Mouse (Mus musculus) limb, embryonic 15.5 days (tissue): ENCODE measurements around the gene Dtnb. TPM values are rescaled to one million over a fixed set of nuclear protein-coding genes. Genes with fewer than 3 reads are reported as not detected.
"Not testable (repeated sequence)": the region's sequence is repeated elsewhere in the genome, so short reads cannot be mapped to it uniquely, and the experiment has no call there.

Source experiments
- ATAC-seq: fragments of 200-750 bp; cut with Nextera tagmentation; 2 replicates; pipeline ENCODE4 v1.8.0; 2017; ENCODE audit warnings: low read depth, moderate TSS enrichment; ENCODE audit not compliant: insufficient number of reproducible peaks, low FRiP score, low TSS enrichment
- H3K27ac ChIP-seq: fragments of 300-500 bp; sonication (generic); 2 replicates; pipeline ENCODE4 v1.5.1; 2015; ENCODE audit warnings: moderate library complexity, mild to moderate bottlenecking, inconsistent platforms
- H3K27me3 ChIP-seq: fragments of 300-500 bp; sonication (generic); 2 replicates; pipeline ENCODE4 v1.6.1; 2015; ENCODE audit warnings: inconsistent platforms
- H3K36me3 ChIP-seq: fragments of 300-500 bp; sonication (generic); 2 replicates; pipeline ENCODE4 v1.6.1; 2015; ENCODE audit warnings: inconsistent platforms
- H3K4me1 ChIP-seq: fragments of 300-500 bp; sonication (generic); 2 replicates; pipeline ENCODE4 v1.6.1; 2015; ENCODE audit warnings: inconsistent platforms
- H3K4me2 ChIP-seq: fragments of 300-500 bp; sonication (generic); 2 replicates; pipeline ENCODE4 v1.6.1; 2015; ENCODE audit warnings: mild to moderate bottlenecking, inconsistent platforms
- H3K4me3 ChIP-seq: fragments of 300-500 bp; sonication (generic); 2 replicates; pipeline ENCODE4 v1.5.1; 2015; ENCODE audit warnings: mild to moderate bottlenecking, inconsistent platforms
- H3K9ac ChIP-seq: fragments of 300-500 bp; sonication (generic); 2 replicates; pipeline ENCODE4 v1.6.1; 2015; ENCODE audit warnings: inconsistent platforms
- H3K9me3 ChIP-seq: fragments of 300-500 bp; sonication (generic); 2 replicates; pipeline ENCODE4 v1.6.1; 2016; ENCODE audit warnings: inconsistent platforms
- WGBS: fragments of 180-500 bp; shearing (Covaris S2); methylation state at CpG from one replicate; pipeline ENCODE4 v1.1.7; 2015; 5-methylcytosine and 5-hydroxymethylcytosine counted together
- polyA plus RNA-seq: library from polyadenylated mRNA; unstranded; fragments of >200 nt; fragmentation: Nextera tagmentation; extraction: Ambion mirVana; gene quantifications from 2 replicates; pipeline ENCODE4 v1.2.1, GENCODE M21; 2015

Dtnb gene
- polyA plus RNA-seq, 1 experiment from 2014 or later: 28.6 TPM

DNA sequence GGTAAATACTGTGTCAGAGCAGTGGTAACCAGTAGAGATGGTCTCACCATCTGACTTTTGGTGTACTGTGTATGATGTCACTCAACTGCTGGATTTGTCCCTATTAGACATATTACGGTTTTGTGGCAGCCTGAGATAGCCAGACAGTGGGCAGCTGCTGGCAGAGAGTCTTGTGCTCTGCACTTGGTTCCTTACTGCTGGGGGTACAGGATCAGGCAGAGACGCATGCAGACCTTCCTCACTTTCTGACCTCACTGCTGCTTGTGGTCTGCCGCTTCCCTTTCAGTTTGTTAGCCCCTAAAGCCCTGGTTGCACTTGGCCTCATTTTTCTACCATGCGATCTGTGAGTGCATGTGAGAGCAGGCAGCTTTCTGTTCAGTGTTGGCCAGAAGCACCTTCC lies 98.9 kb downstream of the Dtnb start:
- Histone ChIP-seq H3K4me1 (0 out of 2 replicates have a peak, but pooled peaks cover 2% of the 10 kb centered on the region), H3K36me3 (no peaks in the 10 kb centered on the region), H3K9me3 (no peaks in the 10 kb centered on the region), H3K27me3 (no peaks in the 10 kb centered on the region), H3K27ac (no peak overlapping the region), H3K9ac (no peak overlapping the region), H3K4me3 (no peak overlapping the region), H3K4me2 (no peak overlapping the region)
- 70% methylated on average over 4 of the region's 4 CpGs for WGBS
- ATAC-seq: no peak

DNA sequence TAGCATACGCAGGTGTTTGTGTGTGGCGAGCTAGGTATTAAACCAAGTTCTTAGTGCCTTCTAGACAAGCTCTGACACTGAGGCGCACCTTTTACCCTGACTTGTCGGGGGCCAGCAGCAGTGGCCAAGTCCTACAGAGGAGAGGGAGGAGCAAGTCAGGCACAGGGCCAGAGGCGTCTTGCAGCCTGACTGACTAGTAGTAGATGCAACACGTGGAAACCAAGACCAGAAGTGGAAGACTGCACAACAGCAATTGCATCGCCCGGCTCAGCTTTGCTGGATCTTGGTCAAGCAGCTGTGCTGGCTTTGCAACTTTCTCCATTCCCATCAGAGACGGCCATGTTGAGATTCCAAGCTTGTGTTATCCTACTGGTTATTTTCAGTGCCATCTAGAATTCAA lies 100.6 kb downstream of the Dtnb start:
- Histone ChIP-seq H3K4me1 (0 out of 2 replicates have a peak, but pooled peaks cover 2% of the 10 kb centered on the region), H3K9me3 (no peaks in the 10 kb centered on the region), H3K27ac (no peak overlapping the region), H3K4me3 (no peak overlapping the region), H3K27me3 (no peaks in the 10 kb centered on the region), H3K36me3 (no peaks in the 10 kb centered on the region), H3K9ac (no peak overlapping the region), H3K4me2 (no peak overlapping the region)
- WGBS: 81% methylated on average over 9 of the region's 9 CpGs
- ATAC-seq: no peak

DNA sequence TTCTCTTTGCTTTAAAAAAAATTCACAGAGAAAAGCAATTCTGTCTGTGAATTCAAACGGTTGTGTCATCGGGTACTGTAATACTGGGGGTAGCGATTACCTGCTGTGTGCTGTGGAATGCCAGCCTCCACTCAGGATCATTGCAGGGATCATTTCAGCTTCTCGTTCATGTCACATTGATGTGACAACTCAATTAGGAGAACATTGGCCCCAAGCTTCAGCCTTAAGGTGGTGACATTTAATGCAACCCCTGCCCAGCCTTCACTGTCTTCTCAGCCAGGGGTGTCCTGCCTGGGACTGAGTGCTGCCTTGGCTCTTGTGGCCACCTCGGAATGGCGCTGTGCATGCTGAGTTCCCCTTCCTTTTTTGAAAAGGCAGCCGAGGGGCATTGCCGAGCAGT lies 101.7 kb downstream of the Dtnb start:
- ATAC-seq: no peak
- Histone ChIP-seq H3K9me3 (no peaks in the 10 kb centered on the region), H3K4me1 (0 out of 2 replicates have a peak, but pooled peaks cover 2% of the 10 kb centered on the region), H3K27me3 (no peaks in the 10 kb centered on the region), H3K9ac (no peak overlapping the region), H3K4me2 (no peak overlapping the region), H3K36me3 (no peaks in the 10 kb centered on the region), H3K27ac (no peak overlapping the region), H3K4me3 (no peak overlapping the region)
- WGBS: 74% methylated on average over 8 of the region's 8 CpGs

DNA sequence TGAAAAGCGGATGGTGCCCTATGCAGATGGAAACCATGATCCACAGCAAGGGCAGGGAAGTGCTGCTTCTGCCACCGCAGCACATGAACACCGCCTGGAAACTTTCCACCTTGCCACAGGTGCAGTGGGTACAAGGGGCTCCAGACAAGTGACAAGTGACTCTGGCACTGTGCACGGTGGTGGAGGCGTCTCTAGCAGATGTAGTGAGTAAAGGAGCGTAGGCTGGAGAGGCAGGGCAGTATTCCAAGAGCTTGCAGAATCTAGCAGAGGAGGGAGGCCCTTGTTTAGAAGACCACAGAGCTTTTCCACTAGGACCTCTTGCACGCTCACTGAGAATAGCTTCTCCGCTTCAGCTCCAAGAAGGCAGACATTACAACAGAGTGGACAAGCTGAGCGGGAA lies 102.7 kb downstream of the Dtnb start:
- no peaks in the 10 kb centered on the region for H3K36me3 ChIP-seq
- no peak overlapping the region for H3K9ac ChIP-seq
- 84% methylated on average over 9 of the region's 9 CpGs for WGBS
- ATAC-seq: no peak
- H3K27ac ChIP-seq: no peak overlapping the region
- H3K9me3 ChIP-seq: no peaks in the 10 kb centered on the region
- 0 out of 2 replicates have a peak, but pooled peaks cover 2% of the 10 kb centered on the region for H3K4me1 ChIP-seq
- no peak overlapping the region for H3K4me3 ChIP-seq
- no peak overlapping the region for H3K4me2 ChIP-seq
- no peaks in the 10 kb centered on the region for H3K27me3 ChIP-seq

DNA sequence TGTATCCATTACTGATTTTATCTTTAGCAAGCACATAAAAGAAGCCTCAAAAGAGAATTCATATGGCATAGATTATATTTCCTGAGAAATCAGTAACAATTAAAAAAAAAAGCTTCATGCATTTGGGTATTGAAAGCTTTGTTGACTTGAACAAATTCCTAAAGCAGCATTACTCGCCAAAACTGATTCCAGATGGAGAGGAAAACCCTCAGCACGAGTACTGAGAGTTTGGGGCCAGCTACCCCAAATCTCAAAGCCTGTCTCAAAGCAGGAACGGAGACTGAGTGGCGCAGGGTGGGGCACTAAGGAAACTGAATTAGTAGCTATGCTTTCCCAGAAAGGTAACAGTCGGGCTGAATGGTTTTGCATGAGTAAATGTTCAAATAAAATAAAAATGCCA lies 108.5 kb downstream of the Dtnb start:
- no peak overlapping the region for H3K9ac ChIP-seq
- H3K27ac ChIP-seq: no peak overlapping the region
- no peak overlapping the region for H3K4me3 ChIP-seq
- ATAC-seq: no peak
- H3K4me1 ChIP-seq: no peaks in the 10 kb centered on the region
- 49% methylated on average over 5 of the region's 5 CpGs for WGBS
- no peaks in the 10 kb centered on the region for H3K9me3 ChIP-seq
- no peaks in the 10 kb centered on the region for H3K27me3 ChIP-seq
- no peaks in the 10 kb centered on the region for H3K36me3 ChIP-seq
- H3K4me2 ChIP-seq: no peak overlapping the region

DNA sequence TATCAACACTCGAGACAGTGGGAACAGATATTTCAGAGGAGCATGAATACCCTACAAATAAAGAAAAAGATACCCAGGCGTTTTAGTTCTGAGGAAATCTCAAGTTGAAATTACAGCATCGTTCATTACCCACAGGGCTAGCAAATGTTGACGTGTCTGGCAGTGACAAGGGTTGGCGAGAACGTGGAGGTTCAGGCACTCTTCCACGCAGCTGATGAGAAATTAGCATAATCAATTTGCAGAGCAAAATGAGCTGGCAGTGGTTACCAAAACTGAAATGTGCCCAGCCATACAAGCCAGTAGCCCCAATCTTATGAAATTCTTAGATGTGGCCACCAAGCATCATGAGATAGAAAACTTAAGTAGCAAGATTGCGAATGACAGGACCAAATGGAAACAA lies 110.9 kb downstream of the Dtnb start:
- Histone ChIP-seq H3K4me1 (no peaks in the 10 kb centered on the region), H3K9me3 (no peaks in the 10 kb centered on the region), H3K27me3 (no peaks in the 10 kb centered on the region), H3K4me3 (no peak overlapping the region), H3K9ac (no peak overlapping the region), H3K36me3 (no peaks in the 10 kb centered on the region), H3K4me2 (no peak overlapping the region), H3K27ac (no peak overlapping the region)
- WGBS: 83% methylated on average over 8 of the region's 8 CpGs
- ATAC-seq: no peak

DNA sequence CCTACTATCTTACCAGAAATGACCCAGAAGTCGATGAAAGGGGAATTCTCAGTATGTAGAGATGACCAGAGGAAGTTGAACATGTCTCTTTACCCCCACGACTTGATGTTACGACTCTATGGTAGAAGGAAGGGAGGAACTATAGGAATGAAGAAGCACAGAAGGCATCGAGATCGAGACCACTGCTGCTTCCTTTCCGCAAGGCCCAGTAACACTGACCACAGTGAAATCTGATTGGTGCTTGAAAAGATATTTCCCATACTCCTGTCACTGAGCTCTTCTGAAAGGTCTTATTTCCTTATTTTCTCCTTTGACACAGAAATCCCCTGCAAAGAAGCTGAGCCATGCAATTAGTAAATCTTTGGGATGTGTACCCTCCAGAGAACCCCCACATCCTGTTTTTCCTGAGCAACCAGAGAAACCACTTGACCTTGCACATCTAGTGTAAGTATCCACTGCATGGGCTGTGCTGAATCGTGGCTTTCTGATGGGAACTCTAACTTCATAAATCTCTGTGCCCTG lies 114.3 kb downstream of the Dtnb start:
- Histone ChIP-seq H3K4me2 (no peak overlapping the region), H3K4me3 (no peak overlapping the region), H3K4me1 (no peaks in the 10 kb centered on the region), H3K9me3 (no peaks in the 10 kb centered on the region), H3K36me3 (no peaks in the 10 kb centered on the region), H3K9ac (no peak overlapping the region), H3K27ac (no peak overlapping the region), H3K27me3 (no peaks in the 10 kb centered on the region)
- no peak for ATAC-seq
- WGBS: 79% methylated on average over 7 of the region's 7 CpGs

DNA sequence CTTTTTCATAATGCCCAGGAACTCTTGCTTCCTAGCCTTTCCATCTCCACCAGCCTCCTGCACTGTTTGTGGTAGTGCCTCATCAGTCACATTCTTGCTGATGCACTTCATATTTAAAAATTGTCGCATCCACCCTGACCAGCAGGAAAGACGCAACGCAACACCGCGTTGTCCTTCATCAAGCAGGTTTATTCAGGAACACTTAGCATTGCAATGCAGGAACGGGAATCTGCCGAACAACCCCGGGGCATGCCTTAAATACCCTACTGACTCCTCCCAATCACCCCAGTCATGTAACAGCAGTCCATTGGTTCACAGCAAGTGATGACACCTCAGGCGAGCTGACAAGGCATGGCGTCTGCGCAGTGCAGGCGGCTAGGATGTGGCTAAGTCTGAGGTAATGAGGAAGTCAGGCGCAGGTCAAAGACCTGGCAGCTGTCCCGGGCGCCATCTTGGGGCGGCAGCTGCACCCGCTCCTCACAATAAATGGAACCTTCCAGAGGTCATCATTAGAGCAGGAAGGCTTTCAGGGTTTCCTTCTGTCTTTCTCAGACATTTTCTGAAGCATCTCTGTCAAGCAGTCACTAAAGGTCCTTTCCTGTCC lies 118.8 kb downstream of the Dtnb start:
- not testable (repeated sequence) for ATAC-seq, H3K9ac ChIP-seq, H3K36me3 ChIP-seq, H3K9me3 ChIP-seq, H3K4me2 ChIP-seq, H3K27ac ChIP-seq, H3K27me3 ChIP-seq, H3K4me3 ChIP-seq, H3K4me1 ChIP-seq
- 89% methylated on average over 17 of the region's 17 CpGs for WGBS

DNA sequence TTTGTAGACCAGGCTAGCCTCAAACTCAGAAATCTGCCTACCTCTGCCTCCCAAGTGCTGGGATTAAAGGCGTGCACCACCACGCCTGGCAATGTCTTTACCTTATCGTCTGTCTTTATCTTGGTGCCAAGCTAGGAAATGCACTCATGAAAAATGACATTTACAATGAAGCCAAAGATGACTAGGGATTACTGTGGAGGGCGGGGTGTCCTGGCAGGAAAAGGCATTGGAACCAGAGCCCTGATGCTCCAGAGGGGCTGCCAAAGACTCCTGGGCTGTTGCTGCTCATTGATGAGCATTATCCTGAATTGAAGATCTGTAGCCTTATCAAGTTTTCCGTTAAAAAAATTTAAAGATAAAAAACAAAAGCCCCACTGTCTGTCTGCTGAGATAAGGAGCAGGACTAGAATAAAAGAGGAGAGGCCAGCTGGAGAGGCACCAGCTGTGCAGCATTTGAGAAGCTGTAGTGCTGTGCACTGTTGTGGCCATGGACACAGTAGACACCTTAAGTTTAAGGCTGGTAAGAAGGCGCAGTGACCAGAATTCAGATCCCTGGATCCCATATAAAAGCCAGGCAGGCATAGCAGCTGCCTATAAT lies 120.7 kb downstream of the Dtnb start:
- Histone ChIP-seq H3K9ac (no peak overlapping the region), H3K9me3 (no peaks in the 10 kb centered on the region), H3K36me3 (no peaks in the 10 kb centered on the region), H3K4me3 (no peak overlapping the region), H3K4me1 (no peaks in the 10 kb centered on the region), H3K27ac (no peak overlapping the region), H3K4me2 (no peak overlapping the region), H3K27me3 (no peaks in the 10 kb centered on the region)
- no peak for ATAC-seq
- WGBS: 86% methylated on average over 6 of the region's 6 CpGs

DNA sequence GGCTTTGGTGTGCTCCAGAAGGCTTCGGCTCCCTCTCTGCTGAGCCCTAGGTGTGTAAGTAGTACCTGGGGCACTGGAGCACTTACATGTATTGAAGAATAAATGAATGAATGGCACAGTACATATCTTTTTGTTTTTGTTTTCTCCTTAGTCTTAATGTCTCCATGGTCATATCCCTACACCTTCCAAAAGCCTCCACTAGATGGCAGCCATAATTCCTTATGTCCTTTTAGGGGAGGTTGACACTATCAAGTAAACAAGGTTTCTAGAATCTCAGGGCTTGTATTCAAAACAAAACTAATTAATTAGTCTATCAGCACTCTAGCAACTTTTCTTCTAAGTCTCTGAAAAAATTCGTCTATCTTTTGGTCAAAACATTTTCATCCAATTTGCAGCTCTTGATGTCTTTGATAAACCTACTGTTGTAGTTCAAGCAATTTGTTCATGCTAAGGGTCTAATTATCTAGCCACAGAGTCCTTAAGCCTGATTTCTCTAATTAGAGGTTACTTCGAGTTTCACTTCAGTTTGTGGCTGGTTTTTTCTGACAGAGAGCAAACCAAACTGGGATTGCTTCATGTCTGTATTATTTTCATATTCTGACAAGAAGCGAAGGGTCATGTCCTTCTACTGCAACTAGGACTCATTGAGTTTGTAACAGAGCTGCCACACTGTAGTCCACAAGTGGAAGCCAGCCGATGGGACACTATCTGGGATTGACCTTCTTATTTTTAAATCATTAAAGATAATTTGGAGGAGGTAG lies 123.7 kb downstream of the Dtnb start:
- no peak for ATAC-seq
- no peaks in the 10 kb centered on the region for H3K27me3 ChIP-seq
- WGBS: 64% methylated on average over 5 of the region's 5 CpGs

DNA sequence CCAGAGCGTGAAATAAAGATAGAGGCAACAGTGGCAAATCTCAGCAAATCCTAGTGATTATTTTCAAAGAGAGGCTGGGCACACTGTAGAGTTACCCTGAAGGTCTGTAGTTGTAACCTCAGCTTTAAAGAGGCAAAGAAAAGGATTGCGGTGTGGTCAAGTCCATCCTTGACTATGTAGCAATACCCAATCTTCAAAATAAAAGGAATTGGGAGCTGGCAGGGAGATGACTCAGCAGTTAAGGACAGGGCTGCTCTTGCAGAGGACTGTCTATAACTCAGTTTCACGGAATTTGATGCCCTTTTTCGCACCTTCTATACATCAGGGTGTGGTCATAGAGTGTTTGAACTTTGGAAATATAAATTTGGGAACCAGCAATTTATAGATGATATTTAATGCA lies 128.3 kb downstream of the Dtnb start:
- Histone ChIP-seq H3K27ac (no peak overlapping the region), H3K9ac (no peak overlapping the region), H3K4me1 (no peaks in the 10 kb centered on the region), H3K36me3 (no peaks in the 10 kb centered on the region), H3K4me2 (no peak overlapping the region), H3K4me3 (no peak overlapping the region), H3K9me3 (no peaks in the 10 kb centered on the region), H3K27me3 (no peaks in the 10 kb centered on the region)
- no peak for ATAC-seq
- WGBS: 85% methylated on average over 4 of the region's 4 CpGs

More for the DNA sequence above, 123.7 kb downstream of the Dtnb start:
- no peak overlapping the region for H3K27ac ChIP-seq
- no peaks in the 10 kb centered on the region for H3K4me1 ChIP-seq
- no peaks in the 10 kb centered on the region for H3K9me3 ChIP-seq
- H3K4me3 ChIP-seq: no peak overlapping the region
- no peaks in the 10 kb centered on the region for H3K36me3 ChIP-seq
- H3K9ac ChIP-seq: no peak overlapping the region
- no peak overlapping the region for H3K4me2 ChIP-seq

DNA sequence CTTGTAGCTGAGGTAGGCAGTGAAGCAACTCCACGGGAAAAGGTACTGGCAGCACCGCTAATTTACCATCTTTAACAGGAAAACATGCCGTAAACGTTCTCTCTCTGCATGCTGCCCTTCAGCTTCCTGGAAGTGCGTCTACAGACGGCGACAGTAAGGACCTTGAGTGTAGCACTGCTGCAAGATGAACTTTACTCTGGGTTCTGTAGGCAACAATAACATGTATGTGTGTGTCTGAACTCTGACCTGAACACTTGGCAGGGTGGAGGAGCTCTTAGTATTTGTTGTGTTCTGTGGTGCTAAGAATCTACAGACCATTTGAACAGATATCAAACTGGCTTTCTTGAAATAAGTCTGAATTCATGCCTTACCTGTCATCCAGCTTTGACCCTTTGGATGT lies 130.7 kb downstream of the Dtnb start:
- Histone ChIP-seq H3K4me1 (no peaks in the 10 kb centered on the region), H3K36me3 (no peaks in the 10 kb centered on the region), H3K9ac (no peak overlapping the region), H3K27me3 (no peaks in the 10 kb centered on the region), H3K4me3 (no peak overlapping the region), H3K9me3 (no peaks in the 10 kb centered on the region), H3K27ac (no peak overlapping the region), H3K4me2 (no peak overlapping the region)
- no peak for ATAC-seq
- 88% methylated on average over 7 of the region's 7 CpGs for WGBS
